Mouse (Mus musculus) bone marrow macrophage, adult 2 months (primary cell): ENCODE results near the gene Calb2.

Source experiments
- CTCF ChIP-seq: IDR thresholded peaks from 2 replicates; pipeline ENCODE4 v1.5.1; 2012; ENCODE audit warnings: low read depth, mild to moderate bottlenecking, low read length, moderate library complexity
- POLR2A ChIP-seq: IDR thresholded peaks from 2 replicates; pipeline ENCODE4 v1.6.1; 2012; ENCODE audit warnings: mild to moderate bottlenecking, low read depth, low read length, borderline replicate concordance

DNA sequence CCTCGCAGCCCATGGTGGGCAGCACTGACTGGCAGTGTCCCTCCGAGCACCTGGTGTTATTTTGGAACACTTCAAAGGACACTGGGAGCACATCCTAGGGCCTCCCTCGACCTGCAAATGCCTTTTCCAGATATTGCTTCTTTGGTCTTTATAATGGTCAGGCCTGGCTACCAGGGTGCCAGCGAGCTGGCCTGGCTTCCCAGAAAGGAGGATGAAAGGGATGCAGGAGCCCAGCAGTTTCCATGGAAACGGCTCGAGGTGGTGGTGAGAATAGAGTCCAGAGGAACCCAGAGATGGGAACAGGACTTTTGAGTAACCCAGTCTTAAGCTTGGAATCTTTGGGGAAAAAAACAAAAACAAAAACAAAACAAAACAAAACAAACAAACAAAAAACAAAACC is 4.2 kb upstream of the Calb2 start:
- TF ChIP-seq CTCF: no peak
- TF ChIP-seq POLR2A: no peak
